Mouse (Mus musculus) cerebellum, adult 9-10 months (tissue): Measurements from ENCODE around the gene Cops9.

Experiments
- DNase-seq: peaks from one replicate; pipeline ENCODE4 v3.0.0; 2022

Cops9 gene

GRCm38 (mm10) chr1:92641514-92642272 lies at the start of gene Cops9:
TSS of gene Cops9 (minus strand) at chr1:92641985.
- DNase-seq, result peak; percentile 91

GRCm38 (mm10) chr1:92691166-92691844 lies 49.5 kb upstream of the Cops9 start:
- no peak for DNase-seq

GRCm38 (mm10) chr1:92686994-92687393 lies 45.2 kb upstream of the Cops9 start:
- DNase-seq, result no peak

- DNase-seq, result no peak
Observed at GRCm38 (mm10) chr1:92683151-92683550, 41.4 kb upstream of the Cops9 start.

GRCm38 (mm10) chr1:92680668-92681603 lies 39.2 kb upstream of the Cops9 start:
- no peak for DNase-seq

GRCm38 (mm10) chr1:92678757-92679156 lies 37.0 kb upstream of the Cops9 start:
- no peak for DNase-seq

- no peak for DNase-seq
Observed at GRCm38 (mm10) chr1:92676676-92676975, 34.8 kb upstream of the Cops9 start.

GRCm38 (mm10) chr1:92675932-92676675 lies 34.3 kb upstream of the Cops9 start:
- no peak for DNase-seq

- DNase-seq, result no peak
Observed at GRCm38 (mm10) chr1:92673258-92673782, 31.5 kb upstream of the Cops9 start.

- DNase-seq, result no peak
Observed at GRCm38 (mm10) chr1:92671326-92671725, 29.5 kb upstream of the Cops9 start.

GRCm38 (mm10) chr1:92669430-92669829 lies 27.6 kb upstream of the Cops9 start:
- no peak for DNase-seq

GRCm38 (mm10) chr1:92667106-92667505 lies 25.3 kb upstream of the Cops9 start:
- DNase-seq, result no peak

GRCm38 (mm10) chr1:92659392-92659791 lies 17.6 kb upstream of the Cops9 start:
- no peak for DNase-seq

GRCm38 (mm10) chr1:92657025-92657820 lies 15.4 kb upstream of the Cops9 start:
- DNase-seq, result no peak

- DNase-seq, result no peak
Observed at GRCm38 (mm10) chr1:92654676-92655075, 12.9 kb upstream of the Cops9 start.

GRCm38 (mm10) chr1:92653179-92653578 lies 11.4 kb upstream of the Cops9 start:
- no peak for DNase-seq

GRCm38 (mm10) chr1:92651467-92651866 lies 9.7 kb upstream of the Cops9 start:
- DNase-seq, result no peak

GRCm38 (mm10) chr1:92648673-92649072 lies 6.9 kb upstream of the Cops9 start, which contains the start of gene Otos:
TSS of gene Otos (minus strand) at chr1:92648841.
- peak; percentile 76 for DNase-seq

GRCm38 (mm10) chr1:92648197-92648596 lies 6.4 kb upstream of the Cops9 start:
- DNase-seq, result no peak

- DNase-seq, result peak; percentile 74
Observed at GRCm38 (mm10) chr1:92647752-92648151, 6.0 kb upstream of the Cops9 start.

- DNase-seq, result no peak
Observed at GRCm38 (mm10) chr1:92647026-92647425, 5.2 kb upstream of the Cops9 start.

GRCm38 (mm10) chr1:92646601-92647000 lies 4.8 kb upstream of the Cops9 start:
- DNase-seq, result no peak
